Mouse (Mus musculus) midbrain, embryonic 14.5 days (tissue): ENCODE data around the gene Ccdc102a. TPM values are rescaled to one million over a fixed set of nuclear protein-coding genes. Genes with fewer than 3 reads are reported as not detected.

Experiments
- ATAC-seq: fragments of 200-750 bp; cut with Nextera tagmentation; 2 replicates; pipeline ENCODE4 v1.8.0; 2017; ENCODE audit warnings: moderate number of reproducible peaks, moderate library complexity; ENCODE audit not compliant: low FRiP score, low TSS enrichment
- DNase-seq: peaks from one replicate; pipeline ENCODE4 v3.0.0-alpha.2; 2015
- H3K27ac ChIP-seq: fragments of 300-500 bp; sonication (generic); replicated peaks from 2 replicates; pipeline ENCODE4 v1.5.1; 2014; ENCODE audit warnings: mild to moderate bottlenecking, low read depth, low read length, moderate library complexity
- H3K27me3 ChIP-seq: fragments of 300-500 bp; sonication (generic); 2 replicates; pipeline ENCODE4 v1.6.1; 2014; ENCODE audit warnings: low read length, control low read depth, mixed read lengths; ENCODE audit not compliant: control insufficient read depth, insufficient read depth
- H3K36me3 ChIP-seq: fragments of 300-500 bp; sonication (generic); 2 replicates; pipeline ENCODE4 v1.6.1; 2014; ENCODE audit warnings: low read length, control low read depth; ENCODE audit not compliant: control insufficient read depth, insufficient read depth
- H3K4me1 ChIP-seq: fragments of 300-500 bp; sonication (generic); 2 replicates; pipeline ENCODE4 v1.6.1; 2014; ENCODE audit warnings: mild to moderate bottlenecking, antibody characterized with exemption, low read length, control low read depth; ENCODE audit not compliant: control insufficient read depth, insufficient read depth
- H3K4me2 ChIP-seq: fragments of 300-500 bp; sonication (generic); 2 replicates; pipeline ENCODE4 v1.6.1; 2014; ENCODE audit warnings: mild to moderate bottlenecking, low read length, moderate library complexity
- H3K4me3 ChIP-seq: fragments of 300-500 bp; sonication (generic); replicated peaks from 2 replicates; pipeline ENCODE4 v1.5.1; 2014; ENCODE audit warnings: low read depth, low read length
- H3K9ac ChIP-seq: fragments of 300-500 bp; sonication (generic); replicated peaks from 2 replicates; pipeline ENCODE4 v1.6.1; 2014; ENCODE audit warnings: mild to moderate bottlenecking, low read length, moderate library complexity
- H3K9me3 ChIP-seq: fragments of 300-500 bp; sonication (generic); 2 replicates; pipeline ENCODE4 v1.6.1; 2016; ENCODE audit warnings: low read length, control low read depth, mixed read lengths; ENCODE audit not compliant: control insufficient read depth
- WGBS: fragments of 180-500 bp; shearing (Covaris S2); extraction: QIAGEN DNeasy Blood & Tissue Kit; methylation state at CpG from one replicate; pipeline ENCODE4 v1.1.7; 2014; 5-methylcytosine and 5-hydroxymethylcytosine counted together
- polyA plus RNA-seq: library from polyadenylated mRNA; unstranded; fragments of >200 nt; fragmentation: Nextera tagmentation; extraction: Ambion mirVana; gene quantifications from 2 replicates; pipeline ENCODE4 v1.2.1, GENCODE M21; 2014

Ccdc102a gene
- polyA plus RNA-seq, 1 experiment from 2014 or later: 5.2 TPM

DNA sequence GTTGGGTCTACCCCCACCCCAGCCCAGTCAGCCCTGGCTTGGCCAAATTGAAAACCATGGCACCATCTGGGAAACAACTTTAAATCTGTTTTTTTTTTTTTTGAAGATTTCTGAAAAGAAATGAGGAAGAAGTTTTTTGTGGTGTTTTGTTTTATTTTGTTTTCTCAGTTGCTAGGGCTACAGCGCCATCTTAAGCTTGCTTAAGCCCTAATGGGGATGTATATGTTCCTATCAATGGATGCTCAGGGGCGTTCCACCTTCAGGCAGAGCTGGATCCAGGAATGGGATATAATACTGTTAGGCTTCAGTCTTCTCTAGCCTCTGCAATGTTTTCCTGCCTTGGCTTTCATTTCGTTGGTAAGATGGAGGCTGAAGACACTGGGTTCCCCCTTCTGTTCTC is 17.3 kb upstream of the Ccdc102a start:
- no peaks in the 10 kb centered on the region for H3K36me3 ChIP-seq
- H3K4me3 ChIP-seq: no peak overlapping the region
- ATAC-seq: no peak
- H3K27me3 ChIP-seq: no peaks in the 10 kb centered on the region
- WGBS: 80% methylated on average over 3 of the region's 3 CpGs
- no peaks in the 10 kb centered on the region for H3K4me1 ChIP-seq
- no peak overlapping the region for H3K27ac ChIP-seq
- DNase-seq: no peak
- no peak overlapping the region for H3K4me2 ChIP-seq
- H3K9me3 ChIP-seq: no peaks in the 10 kb centered on the region
- H3K9ac ChIP-seq: no peak overlapping the region

DNA sequence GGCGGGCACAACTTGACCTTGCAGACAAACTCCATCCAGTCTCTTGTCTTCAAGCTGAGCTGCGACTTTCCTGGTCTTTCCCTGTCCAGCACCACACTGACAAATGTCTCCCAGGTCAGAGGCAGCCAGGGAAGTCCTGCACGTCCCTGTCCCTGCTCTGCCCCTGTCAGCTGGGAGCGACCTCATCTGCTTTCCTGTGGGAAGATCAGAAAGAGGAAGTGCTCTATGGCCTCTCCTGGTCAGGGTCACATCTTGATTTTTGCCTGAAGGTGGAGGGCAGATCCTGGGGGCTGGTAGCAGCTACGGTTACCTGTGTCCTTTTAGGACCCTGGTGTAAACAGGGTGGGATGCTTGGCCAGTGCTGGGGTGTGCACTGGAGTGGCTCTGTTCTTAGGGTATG is 16.0 kb upstream of the Ccdc102a start:
- H3K9ac ChIP-seq: no peak overlapping the region
- DNase-seq: no peak
- no peak overlapping the region for H3K27ac ChIP-seq
- H3K4me1 ChIP-seq: no peaks in the 10 kb centered on the region
- no peaks in the 10 kb centered on the region for H3K27me3 ChIP-seq
- no peak overlapping the region for H3K4me3 ChIP-seq
- H3K36me3 ChIP-seq: no peaks in the 10 kb centered on the region
- ATAC-seq: no peak
- H3K9me3 ChIP-seq: no peaks in the 10 kb centered on the region
- 74% methylated on average over 5 of the region's 5 CpGs for WGBS
- H3K4me2 ChIP-seq: no peak overlapping the region

DNA sequence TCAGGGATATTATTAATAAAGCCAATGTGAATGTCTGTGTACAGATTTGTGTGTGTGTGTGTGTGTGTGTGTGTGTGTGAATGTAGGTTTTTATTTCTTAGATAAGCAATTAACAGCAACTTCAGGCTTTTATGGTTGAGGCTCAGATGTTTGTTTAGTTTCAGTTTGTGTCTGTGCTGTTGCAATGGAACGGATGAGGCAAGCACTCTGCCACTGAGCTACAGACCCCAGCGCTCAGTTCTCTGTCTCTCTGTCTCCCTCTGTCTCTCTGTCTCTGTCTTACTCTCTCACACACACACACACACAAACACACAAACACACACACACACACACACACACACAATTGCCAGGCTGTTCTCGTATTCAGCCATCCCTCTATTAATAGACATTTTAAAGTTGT is 10.3 kb upstream of the Ccdc102a start:
- Histone ChIP-seq H3K4me3 (no peak overlapping the region), H3K9ac (no peak overlapping the region), H3K36me3 (no peaks in the 10 kb centered on the region), H3K9me3 (no peaks in the 10 kb centered on the region), H3K27ac (no peak overlapping the region), H3K27me3 (no peaks in the 10 kb centered on the region), H3K4me2 (no peak overlapping the region), H3K4me1 (no peaks in the 10 kb centered on the region)
- WGBS: 87% methylated on average over 3 of the region's 3 CpGs
- ATAC-seq: no peak
- DNase-seq: no peak

DNA sequence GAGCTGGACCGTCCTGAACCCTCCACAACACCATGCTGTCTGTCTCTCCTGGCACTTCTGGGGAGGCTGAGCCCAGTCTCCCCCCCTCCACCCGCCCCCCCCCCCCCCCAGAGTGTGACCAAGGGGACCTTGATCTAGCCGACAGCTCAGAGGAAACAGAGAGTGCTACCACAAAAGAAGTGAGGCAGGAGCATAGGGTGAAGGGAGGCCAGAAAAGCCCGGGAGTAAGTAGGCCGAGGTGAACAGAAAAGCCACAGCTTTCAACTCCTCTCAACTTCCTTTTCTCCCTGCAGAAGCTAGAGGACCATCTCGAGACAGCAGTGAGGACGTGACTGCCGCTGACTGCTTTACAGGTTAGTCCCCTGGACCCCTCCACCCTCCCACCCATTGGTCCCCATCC is 5.5 kb upstream of the Ccdc102a start, which contains the start of gene Adgrg5:
Gene Adgrg5 (plus strand): TSS at position 290 of the 400 bp plus-strand sequence.
- no peaks in the 10 kb centered on the region for H3K9me3 ChIP-seq
- no peaks in the 10 kb centered on the region for H3K4me1 ChIP-seq
- H3K27me3 ChIP-seq: 0 out of 2 replicates have a peak, but pooled peaks cover under 1% of the 10 kb centered on the region
- 52% methylated on average over 5 of the region's 8 CpGs for WGBS
- H3K4me3 ChIP-seq: no peak within 1 kb of the TSS
- ATAC-seq: no peak
- no peak for DNase-seq
- H3K27ac ChIP-seq: no peak within 1 kb of the TSS
- no peak within 1 kb of the TSS for H3K4me2 ChIP-seq
- H3K9ac ChIP-seq: no peak within 1 kb of the TSS
- no peaks in the 10 kb centered on the region for H3K36me3 ChIP-seq

DNA sequence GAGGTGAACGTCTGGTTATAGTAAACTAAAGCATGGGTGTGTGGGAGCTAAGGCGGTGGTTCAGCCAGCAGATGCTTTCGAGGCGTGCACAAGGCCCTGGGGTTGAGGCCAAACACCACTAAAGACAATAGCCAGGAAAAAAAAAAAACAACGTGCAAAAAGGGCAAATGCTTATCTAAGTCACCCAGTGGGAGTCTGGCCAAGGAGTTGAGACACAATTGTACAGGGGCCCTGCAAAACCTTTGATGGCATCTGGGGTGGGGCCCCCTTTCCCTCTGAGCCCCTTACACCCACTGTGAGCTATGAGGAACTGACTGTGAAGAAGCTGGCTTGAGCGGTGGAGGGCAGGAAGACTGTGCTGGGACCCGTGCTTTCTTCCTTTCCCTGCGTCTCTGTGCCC is 4.7 kb upstream of the Ccdc102a start:
- Histone ChIP-seq H3K9ac (no peak overlapping the region), H3K36me3 (no peaks in the 10 kb centered on the region), H3K4me1 (peaks cover 6% of the 10 kb centered on the region), H3K4me2 (no peak overlapping the region), H3K9me3 (no peaks in the 10 kb centered on the region), H3K4me3 (no peak overlapping the region), H3K27me3 (peaks cover 9% of the 10 kb centered on the region), H3K27ac (no peak overlapping the region)
- DNase-seq (no peak), ATAC-seq (no peak)
- WGBS: 39% methylated on average over 8 of the region's 8 CpGs

DNA sequence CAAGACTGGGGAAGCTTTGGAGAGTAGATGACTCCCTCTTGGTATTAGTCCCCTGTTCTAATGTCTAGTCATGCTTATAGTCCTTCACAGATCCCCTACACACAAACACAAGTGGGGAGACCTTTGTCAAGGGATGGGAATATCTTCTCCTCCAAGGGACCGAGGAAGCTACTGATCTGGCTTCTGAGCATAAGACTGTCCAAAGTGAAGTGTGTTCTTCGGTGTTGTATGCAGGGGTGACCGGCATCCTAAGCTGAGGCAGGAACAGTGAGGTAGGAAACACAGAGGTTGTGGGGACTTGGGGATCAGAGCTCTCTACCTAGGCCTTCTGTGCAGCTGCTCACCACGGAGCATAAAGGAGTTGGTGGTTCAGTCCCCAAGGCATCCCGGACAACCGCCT is 4.3 kb upstream of the Ccdc102a start:
- H3K27me3 ChIP-seq: peaks cover 13% of the 10 kb centered on the region
- WGBS: 70% methylated on average over 6 of the region's 6 CpGs
- no peak overlapping the region for H3K4me3 ChIP-seq
- H3K9ac ChIP-seq: no peak overlapping the region
- no peak for DNase-seq
- no peaks in the 10 kb centered on the region for H3K36me3 ChIP-seq
- no peak overlapping the region for H3K4me2 ChIP-seq
- ATAC-seq: no peak
- H3K4me1 ChIP-seq: peaks cover 10% of the 10 kb centered on the region
- H3K27ac ChIP-seq: no peak overlapping the region
- no peaks in the 10 kb centered on the region for H3K9me3 ChIP-seq

DNA sequence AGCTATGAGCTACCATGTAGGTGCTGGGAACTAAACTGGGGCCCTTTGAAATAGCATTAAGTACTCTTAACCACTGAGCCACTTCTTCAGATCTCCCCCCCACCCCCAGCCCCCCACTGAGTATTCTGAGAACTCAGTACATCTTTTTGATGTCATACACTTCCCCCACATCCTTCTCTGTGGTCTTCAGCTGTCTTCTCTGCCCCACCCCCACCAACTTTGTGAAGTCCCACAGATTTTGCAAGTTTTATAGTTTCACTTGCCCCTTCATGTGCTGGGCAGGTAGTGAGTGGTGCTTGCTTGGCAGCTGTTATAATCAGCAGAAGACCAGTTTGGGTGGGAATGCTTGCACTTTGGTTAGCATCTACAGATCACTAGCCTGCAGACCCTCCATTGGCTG is 1.4 kb upstream of the Ccdc102a start:
- ATAC-seq: no peak

DNA sequence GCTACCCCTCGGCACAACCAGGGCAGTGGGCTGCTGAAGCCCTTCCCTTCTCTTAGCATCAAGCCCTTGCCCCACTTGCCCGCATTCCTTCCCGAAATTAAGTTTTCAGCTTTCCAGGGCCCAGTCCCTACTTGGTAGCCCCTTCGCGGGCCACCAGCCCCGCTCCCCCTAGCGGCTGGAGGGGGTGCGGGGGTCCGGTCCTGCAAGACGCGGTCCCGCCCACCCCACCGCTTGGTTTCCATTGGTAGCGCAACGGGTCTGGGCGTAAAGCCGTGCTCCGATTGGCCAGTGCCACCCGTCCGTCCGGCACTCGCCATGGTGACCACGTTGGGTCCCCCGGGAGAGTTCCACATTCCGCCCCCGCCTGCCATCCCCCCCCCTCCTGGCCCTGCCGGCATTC is 546 bp downstream of the Ccdc102a start:
- Histone ChIP-seq H3K9me3 (no peaks in the 10 kb centered on the region), H3K9ac (peak overlapping the region; percentile 36), H3K4me3 (peak overlapping the region; percentile 40), H3K27me3 (peaks cover 40% of the 10 kb centered on the region), H3K4me1 (peaks cover 22% of the 10 kb centered on the region), H3K36me3 (no peaks in the 10 kb centered on the region), H3K4me2 (peak overlapping the region; percentile 69), H3K27ac (no peak overlapping the region)
- ATAC-seq: peak; percentile 94
- peak; percentile 92 for DNase-seq
- WGBS: under 1% methylated on average over 27 of the region's 27 CpGs

More for the DNA sequence above, 1.4 kb upstream of the Ccdc102a start:
- Histone ChIP-seq H3K27me3 (peaks cover 22% of the 10 kb centered on the region), H3K9ac (no peak overlapping the region), H3K27ac (no peak overlapping the region), H3K9me3 (no peaks in the 10 kb centered on the region), H3K4me1 (peaks cover 17% of the 10 kb centered on the region), H3K4me2 (no peak overlapping the region), H3K4me3 (no peak overlapping the region), H3K36me3 (no peaks in the 10 kb centered on the region)
- no peak for DNase-seq

DNA sequence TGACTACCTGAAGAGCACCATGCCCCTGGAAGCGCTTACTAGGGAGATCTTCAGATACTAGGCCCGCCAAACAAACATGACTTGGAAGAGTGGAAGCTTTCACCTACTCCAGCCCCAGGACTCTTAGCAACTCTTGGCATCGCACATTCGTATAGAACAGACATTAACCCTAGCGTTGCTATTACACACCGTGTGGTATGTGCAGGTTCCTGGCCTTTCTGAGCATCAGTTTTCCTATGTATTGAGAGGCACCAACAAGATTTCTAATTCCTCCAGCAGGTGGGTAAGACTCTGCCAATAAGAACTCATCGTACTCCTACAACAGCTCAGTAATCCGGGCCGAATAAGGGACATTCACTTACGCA is 956 bp downstream of the Ccdc102a start:
- 8% methylated on average over 10 of the region's 10 CpGs for WGBS
- ATAC-seq (no peak; the same call in 1 of the 2 replicates), DNase-seq (no peak)
- no peak overlapping the region for H3K27ac ChIP-seq
- peak overlapping the region; percentile 36; the same call in 1 of the 2 replicates for H3K9ac ChIP-seq
- peaks cover 22% of the 10 kb centered on the region for H3K4me1 ChIP-seq
- peak overlapping the region; percentile 40 for H3K4me3 ChIP-seq
- peak overlapping the region; percentile 69 for H3K4me2 ChIP-seq
- H3K9me3 ChIP-seq: no peaks in the 10 kb centered on the region
- H3K27me3 ChIP-seq: peaks cover 41% of the 10 kb centered on the region
- no peaks in the 10 kb centered on the region for H3K36me3 ChIP-seq
